Mouse (Mus musculus): ENCODE measurements at regions not wholly inside any gene's neighbourhood (a gene's known extent, or its start where the extent isn't known, plus 50 kb on each side); places are given as distances from the start of the nearest gene placed in this dataset.

DNA sequence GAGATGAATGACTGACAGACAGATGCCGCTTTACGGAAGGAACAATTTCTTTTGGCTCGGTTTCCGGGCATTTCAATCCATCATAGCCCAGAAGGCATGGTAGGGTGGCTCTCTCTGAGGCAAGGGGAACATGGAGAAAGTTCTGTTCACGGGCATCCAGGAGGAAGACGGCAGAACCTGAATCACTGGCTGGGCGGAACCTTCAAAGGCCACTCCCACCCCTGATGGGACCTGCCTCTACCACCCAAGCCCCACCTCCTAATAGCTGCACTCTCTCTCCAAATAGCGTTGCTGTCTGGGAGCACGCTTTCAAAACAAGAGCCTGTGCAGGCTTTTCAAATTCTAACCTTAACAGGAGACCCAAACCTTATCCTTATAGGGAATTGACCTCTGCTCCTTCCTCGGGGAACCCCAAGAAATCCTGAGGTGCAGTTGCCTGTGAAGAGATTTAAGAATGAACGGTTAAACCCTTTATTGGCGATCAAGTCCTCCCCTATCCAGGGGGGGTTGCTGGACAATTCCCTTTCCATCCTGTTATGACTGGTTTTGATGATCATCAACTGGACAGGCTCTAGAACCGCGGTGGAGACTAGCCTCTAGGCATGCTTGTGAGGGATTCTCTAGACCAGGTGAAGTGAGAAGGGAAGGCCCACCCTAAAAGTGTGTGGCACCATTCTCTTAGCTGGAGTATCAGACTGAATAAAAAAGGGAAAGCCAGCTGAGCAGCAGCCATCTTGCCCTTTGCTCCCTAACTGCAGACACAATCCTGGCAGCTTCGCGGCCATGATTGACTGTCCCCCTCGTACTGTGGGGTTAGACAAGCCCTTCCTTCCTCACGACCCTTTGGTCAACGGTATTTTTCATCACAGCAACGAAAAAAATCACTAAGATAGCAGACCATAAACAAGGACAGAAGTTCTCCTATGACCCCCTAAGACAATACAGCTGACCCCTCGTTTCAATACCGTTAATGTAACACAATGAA, 184.5 kb upstream of the Dyrk2 start:
- no peak for DNase-seq (ENCODE audit: extremely low spot score)

DNA sequence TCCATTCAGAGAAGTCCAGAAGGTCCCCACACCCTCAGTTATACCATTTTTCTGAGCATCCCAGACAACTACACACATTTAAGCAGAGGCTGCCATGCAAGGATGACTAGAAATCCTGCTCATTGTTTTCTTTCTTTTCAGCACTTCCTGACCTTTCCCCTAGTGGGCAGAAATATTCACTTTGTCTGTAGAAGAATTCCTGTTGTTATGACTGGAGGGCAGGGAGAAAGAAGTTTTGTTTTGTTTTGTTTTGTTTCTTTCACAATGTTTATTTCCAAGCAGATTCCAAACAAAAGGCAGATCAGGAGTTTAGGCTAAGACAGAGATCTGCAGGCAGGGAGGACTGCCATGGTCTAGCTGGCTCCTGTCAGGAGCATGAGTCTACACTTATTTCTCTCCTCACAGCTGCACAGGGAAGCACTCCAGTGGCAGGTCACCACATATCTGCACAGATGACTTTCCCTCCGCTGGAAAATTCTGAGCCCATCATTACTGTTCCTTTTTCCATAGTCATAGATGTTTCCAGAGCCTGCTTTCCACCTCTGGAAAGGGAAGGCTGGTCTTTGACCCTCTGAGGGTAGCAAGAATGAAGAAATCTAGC, 182.5 kb upstream of the Dyrk2 start:
- no peak for DNase-seq (ENCODE audit: extremely low spot score)

DNA sequence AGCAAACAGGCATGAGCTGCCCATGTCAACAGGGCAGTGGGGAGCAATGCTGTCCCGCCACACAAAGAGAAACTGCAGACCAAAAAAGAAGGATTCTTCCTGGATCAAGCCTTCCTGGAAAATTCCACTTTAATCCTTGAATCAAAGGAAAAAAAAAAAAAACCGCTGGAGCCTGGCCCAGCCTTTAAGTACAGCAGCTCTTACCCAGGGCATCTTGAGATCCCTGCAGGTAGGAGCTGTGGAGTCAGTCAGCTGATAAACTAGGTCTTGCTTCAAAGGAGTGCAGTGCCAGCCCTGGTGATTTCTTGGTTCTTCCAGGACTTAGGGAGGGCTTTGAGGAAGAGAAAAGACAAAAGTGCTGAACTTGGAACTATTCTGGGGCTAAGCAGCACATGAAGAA, 181.6 kb upstream of the Dyrk2 start:
- DNase-seq (ENCODE audit: extremely low spot score): no peak

DNA sequence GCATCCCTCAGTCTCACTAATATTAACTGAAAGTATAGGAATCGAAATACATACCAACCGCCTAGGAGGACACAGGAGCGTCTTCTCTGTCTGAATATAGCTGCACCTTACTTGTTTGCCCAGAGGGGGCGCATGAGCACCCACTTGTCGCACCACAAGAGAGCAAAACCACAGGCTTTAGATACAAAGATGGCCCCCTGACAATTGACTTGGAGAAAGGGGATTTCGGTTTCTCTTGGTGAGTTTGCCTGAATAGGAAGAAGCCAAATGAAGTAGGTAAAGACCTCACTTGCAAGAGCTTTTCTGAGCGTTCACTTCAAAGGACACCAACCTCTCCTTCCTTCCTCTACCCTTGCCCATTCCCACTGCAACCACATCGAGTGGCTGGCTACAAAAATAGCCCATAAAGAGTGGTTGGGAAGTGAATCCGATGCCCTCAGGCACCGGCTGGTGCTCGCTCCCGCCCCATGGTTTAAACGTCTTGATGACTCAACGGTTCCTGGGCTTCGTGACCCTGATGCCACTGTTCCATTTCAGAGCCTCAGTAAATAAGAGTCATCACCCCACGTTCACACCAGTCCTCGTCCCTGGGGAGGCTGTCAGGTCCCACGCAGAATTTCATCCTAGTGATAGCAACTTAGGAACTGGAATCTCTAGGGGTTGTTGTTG, 180.1 kb upstream of the Dyrk2 start:
- DNase-seq (ENCODE audit: extremely low spot score): no peak

DNA sequence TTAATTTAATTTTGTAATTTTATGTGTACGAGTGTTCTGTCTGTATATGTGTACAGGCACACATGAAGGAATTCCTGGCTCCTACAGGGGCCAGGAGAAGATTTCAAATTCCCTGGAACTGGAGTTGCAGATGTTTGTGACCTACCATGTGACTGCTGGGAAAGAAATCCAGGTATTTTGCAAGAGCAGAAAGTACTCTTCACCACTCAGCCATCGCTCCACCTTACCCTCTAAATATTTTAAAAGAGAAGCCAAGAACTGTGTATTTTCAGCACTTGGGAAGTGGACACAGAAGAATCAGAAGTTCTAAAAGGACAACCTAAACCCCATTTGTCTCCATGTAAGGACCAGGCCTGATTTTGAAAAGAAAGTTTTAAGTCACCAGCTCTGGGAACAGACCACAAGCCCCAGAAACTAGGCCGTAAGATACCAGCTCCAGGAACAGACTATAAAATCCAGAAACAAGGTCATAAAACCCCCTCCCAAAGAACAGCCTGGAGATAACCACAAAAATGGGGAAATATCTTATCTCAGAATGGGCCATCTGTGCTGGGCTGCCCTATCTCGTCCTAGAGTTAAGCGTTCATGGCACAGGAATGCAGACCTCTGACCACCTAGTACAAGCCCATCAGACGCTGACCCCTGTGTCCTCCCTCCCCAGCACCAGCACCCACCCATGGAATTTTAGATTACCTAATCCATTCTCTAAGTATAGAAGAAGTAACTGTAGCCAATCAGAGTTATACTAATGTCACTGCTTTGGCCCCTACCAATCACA, 178.8 kb upstream of the Dyrk2 start:
- DNase-seq (ENCODE audit: extremely low spot score): no peak

DNA sequence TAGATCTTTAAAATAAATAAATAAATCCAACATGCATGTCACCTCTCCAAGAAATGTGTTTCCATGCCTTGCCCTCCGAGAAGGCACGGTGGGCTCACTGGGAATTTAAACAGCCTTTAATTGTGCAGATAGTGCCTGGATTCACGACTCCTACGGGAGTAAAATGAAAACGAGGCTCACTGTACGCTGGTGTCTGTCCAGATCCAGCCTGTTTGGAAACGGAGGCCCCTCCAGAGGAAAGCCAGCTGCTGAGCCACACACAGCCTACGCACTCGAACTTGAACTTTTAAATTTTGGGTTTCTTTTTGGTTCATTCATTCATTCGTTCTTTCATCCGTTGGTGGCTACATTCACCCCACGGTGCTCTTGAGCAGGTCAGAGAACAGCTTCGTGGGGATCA, 175.1 kb upstream of the Dyrk2 start:
- no peak for DNase-seq (ENCODE audit: extremely low spot score)

DNA sequence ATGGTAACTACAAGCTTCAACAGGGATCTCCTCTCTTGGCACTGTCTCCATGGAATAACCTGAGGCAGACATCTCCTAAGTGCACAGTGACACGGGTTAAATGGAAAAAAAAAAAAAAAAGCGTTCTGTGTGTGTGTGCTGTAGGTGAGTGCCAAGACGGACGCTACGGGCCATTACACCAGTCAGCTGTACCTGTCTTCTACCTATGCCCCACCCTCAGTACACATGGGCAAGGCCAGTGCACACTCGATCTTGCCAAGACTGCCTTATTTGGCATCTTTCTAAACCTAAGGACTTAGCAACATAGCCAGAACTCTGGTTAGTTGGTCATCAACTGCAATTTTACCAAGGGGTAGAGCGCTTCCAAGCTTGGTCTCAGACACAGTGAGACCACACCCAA, 173.1 kb upstream of the Dyrk2 start:
- DNase-seq (ENCODE audit: extremely low spot score): no peak

DNA sequence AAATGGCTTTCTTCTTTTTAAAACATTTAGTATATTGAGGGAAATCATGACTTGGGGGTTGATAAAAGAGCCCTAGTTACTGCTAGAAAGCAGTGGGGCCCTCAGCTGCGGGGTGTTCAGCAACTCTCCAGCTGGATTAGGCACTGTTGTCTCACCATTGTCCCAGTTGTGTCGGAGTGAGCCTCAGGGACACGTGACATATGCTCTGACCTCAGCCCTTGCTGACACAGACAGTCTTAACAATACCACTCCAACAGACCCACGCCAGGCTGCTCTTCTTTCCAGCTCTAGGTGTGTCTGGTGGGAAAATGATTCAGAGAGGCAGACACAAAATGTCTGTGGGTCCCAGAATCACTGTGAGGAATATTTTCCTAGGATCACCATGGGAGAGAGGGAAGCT, 170.2 kb upstream of the Dyrk2 start:
- no peak for DNase-seq (ENCODE audit: extremely low spot score)

DNA sequence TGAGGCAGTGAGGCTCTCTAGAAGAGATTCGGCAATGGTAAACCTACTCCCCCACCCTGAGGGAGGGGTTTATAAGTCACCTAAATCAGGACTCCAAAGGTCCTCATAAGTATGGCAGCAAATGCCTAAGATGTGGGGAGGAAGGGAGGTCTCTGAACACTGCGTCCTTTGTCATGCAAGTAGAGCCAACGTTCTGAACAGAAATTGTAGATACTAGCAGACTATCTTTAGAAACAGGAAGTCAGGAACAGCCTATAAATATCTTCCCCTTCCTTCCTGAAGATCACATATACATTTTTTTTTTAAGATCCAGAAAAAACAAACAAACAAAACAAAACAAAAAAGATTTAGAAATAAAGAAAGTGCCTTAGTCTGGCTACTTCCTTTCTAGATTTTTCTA, 169.7 kb upstream of the Dyrk2 start:
- DNase-seq (ENCODE audit: extremely low spot score): no peak

DNA sequence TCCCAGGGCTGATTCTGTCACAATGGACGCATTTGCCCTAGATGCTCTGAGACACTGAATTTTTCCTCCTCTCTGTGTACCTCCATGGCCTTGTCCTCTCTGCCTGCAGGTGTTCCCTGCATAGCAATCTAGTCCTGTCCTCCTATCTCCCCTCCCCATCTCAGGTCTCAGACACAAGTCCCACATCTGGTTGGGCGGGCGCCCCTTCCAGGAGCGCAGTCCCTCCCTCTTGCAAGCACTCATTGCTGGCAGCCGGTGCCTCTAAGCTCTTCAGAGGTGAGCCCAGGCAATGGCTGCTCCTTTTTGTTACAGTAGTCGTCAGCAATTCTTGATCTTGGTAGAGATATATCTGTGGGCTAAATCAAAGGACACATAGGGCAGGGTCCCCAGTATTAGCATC, 169.0 kb upstream of the Dyrk2 start:
- no peak for DNase-seq (ENCODE audit: extremely low spot score)

DNA sequence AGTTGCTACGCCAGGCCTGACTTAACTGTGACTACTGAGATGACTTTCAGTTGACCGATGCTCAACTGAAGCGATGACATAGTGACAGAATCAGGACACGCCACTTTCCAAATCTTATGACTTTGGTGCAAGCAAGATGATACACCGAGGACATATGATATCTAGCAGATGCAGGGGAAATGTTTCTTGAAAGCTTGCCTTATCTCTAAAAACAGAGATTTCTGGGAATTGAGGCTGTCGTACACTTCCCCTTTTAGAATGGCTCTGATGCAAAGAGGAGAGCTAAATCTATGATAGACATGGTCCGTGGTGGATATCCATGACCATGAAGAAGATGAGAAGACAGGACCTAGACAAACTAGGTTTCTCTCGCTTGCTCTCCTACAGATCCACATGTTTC, 167.8 kb upstream of the Dyrk2 start:
- no peak for DNase-seq (ENCODE audit: extremely low spot score)

DNA sequence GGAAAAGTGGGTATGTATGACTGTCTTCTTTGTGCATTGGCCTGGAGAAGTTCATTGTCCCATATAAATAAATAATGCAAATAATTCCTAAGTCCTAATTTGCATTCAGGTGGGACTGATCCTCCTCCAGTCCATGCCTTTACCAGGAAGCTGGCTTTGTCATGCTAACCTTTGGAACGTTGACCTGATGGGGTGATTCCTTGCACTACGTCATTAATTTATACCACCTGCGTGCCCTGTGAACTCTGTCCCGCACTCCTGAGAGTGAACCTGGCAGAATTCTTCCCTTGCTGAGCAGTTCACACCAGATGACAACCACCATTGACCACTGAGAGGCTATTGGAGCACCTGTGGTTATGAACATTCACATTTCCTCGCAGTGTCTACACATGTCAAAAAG, 165.9 kb upstream of the Dyrk2 start:
- no peak for DNase-seq (ENCODE audit: extremely low spot score)

DNA sequence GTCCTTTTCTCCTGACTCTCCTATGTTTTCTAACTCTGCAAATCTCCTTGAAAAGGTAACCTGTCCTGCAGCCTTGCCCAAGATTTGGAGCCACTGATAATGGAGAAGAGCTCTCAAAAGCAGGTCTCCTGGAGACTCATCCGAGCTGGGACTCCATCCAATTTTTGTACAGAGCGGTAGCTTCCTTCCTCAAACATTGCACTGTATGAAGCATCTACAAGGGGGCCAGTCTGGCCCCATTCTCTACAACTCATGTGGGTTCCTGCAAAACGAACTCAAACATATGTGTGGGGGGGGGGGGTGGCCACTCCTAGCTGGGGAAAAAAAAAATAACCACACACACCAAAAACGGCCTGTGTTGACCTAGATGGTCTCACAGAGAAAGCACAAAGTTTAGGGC, 164.4 kb upstream of the Dyrk2 start:
- DNase-seq (ENCODE audit: extremely low spot score): no peak

DNA sequence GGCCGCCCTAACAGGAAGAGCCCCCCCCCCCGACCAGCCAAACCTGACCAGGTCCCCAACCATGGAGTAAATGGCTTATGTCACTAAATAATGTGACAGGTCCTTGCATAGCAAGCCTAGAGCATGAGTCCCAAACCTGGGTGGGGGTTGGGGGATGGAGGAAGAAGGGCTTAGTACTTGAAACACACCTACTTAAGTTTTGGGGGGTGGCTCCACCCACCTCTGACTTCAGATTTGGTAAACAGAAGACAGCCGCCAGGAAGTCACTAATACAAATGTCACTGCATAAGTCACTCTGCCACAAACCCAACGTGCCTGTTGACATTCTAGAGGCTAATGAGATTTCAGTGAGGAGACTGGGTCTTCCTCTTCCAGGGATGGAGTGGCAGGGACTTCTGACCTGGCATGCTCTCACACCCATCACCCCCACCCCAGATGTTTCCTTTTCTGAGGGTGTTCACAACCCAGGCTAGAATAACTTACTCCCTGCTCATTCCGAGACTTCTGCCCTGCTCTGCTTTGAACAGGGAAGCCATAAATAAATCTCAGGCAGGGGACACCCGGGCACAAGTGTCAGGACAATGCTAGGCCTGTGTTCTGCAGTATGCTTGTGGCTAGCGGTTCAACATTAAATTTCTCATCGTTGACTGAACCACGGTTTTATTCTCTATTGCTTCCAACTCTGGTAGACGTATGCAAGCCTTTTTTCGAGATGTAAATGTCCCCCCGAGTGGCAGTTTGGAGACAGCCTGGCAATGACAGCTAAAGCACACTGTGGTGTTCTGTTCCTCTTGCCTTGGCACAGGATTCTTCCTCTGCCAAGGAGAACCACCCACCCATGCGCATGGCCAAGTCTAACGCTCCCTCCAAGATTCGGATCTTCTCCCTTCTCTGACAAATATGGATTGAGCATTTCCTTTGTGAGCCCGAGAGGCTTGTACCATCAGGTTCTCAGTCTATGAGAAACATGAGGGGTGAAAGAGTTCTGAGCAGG, 161.6 kb upstream of the Dyrk2 start:
- no peak for DNase-seq (ENCODE audit: extremely low spot score)

DNA sequence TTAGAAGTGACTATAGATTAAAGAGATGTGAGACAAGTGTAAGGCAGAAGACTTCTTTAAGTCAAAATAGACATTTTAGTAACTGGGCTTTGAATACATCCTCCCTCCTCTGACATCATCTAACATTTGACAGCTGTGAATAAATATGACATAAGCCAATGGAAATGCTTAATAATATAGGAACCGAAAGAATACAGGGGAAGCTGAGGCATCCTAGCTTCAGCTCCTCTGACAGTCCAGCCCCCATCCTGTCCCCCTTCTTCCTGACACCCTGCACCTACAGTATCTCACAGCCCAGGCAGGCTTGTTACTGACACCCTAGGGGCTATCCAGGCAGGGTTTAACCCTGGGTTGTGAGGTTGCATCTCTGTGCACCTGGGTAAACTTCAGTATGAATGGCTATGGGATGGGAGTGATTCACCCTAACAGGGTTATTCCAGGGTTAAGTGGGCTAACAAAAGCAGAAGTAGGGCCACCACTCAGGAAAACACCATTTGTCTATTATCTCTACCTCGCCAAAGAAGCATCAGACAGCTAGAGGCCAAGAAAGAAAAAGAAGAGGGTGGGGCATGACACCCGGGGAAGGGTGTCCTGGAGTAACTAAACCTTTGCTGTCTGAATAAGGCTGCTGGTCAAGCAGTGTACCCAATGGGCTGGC, 158.6 kb upstream of the Dyrk2 start:
- no peak for DNase-seq (ENCODE audit: extremely low spot score)

DNA sequence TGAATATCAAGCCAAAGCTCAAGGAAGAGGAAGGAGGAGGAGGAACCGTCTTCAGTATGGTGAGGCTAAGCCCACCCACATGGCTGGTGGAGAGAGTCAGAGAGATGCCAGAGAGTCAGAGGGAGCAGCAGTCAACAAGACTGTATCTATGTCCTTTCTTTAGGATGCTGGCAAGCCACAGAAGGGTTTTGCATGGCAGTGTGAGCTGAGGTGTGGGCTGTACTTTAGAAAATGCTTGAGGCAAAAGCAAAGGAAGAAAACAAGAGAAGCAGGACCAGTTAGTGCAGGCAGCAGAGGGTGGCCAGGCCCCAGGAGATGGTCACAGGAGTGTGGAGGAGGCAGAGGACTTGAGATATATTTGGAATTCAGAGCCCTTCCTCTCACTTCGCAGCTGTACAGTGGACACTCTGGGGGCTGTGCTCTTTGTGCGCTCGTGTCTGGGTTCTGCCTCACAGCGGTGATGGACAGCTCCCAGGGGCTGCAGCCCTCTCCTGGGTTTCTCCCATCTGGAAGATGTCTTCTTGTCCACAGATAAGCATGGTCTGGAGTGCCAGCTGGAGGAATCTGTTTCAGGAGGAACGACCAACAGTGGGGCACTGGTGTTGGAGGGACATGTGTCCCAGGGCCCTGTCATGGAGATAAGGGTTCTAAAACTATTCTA, 157.4 kb upstream of the Dyrk2 start:
- no peak for DNase-seq (ENCODE audit: extremely low spot score)

DNA sequence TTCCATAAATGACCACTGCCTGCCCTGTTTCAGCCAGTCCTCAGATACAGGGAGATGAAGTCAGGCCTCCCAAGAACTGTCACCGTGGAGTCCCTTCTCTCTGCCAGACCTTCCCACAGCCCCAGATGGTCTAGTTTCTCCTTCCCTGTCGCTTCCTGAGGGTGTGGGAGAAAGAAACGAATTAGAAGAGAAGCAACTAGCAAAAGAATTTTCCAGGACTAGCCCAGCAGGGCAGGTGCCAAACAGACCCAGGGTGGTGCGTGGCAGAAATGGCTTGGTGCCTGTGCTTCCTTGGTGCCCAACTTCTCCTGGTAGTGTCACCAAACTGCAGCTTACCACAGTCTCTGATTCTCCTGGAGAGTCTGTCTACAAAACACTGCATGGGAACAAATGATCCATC, 156.3 kb upstream of the Dyrk2 start:
- no peak for DNase-seq (ENCODE audit: extremely low spot score)

DNA sequence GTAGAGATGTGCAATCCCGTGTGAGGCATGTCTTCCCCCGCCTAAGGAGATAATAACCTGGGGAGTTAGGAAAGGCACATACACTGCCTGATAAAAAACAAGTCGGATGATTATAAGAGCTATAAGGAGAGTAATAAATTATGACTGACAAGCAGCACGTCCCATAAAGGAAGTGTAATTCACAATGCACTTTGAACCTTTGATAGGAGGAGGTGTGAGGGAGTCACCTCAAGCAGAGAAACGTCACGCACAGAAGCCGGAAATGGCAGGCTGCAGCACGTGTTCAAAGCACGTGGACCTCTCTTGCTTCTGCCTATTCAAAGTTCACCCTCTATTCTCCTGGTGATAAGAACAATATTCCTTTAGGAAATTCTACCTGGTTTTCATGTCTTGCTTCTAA, 154.4 kb upstream of the Dyrk2 start:
- no peak for DNase-seq (ENCODE audit: extremely low spot score)

DNA sequence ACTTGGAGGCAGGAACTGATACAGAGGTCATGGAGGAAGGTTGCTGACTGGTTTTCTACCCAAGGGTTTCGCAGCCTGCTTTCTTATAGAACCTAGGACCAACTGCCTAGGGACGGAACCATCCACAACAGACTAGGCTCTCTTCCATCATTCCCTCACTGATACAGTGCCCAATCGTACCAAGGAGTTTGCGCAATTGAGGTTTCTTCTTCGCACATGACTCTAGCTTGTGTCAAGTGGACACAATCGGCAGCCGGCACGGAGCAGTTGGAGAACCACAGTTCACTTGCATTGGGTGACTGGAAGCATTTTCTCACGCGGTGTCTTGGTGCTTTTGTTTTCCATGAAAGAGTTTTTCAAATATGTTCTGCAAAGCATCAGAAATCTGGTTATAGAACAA, 149.1 kb upstream of the Dyrk2 start:
- no peak for DNase-seq (ENCODE audit: extremely low spot score)

DNA sequence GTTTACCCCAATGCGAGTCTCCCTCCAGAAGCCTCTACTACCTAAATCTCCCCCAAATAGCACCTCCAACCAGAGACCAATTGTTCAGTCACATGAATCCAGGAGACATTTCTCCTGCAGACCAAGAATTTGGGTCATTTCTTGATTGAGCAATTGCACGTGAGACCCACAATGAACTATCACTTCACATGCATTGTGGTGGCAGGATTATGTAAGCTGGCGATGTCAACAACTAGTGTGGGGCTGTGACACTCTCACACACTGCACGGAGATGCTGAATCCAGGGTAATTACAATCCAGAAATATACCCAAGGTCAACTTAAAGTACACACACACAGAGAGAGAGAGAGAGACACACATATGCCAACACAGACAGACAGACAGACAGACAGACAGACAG, 148.5 kb upstream of the Dyrk2 start:
- DNase-seq (ENCODE audit: extremely low spot score): no peak
